Mouse (Mus musculus) lung, embryonic 15.5 days (tissue): ENCODE measurements around the gene Smim1. TPM values are rescaled to one million over a fixed set of nuclear protein-coding genes. Genes with fewer than 3 reads are reported as not detected.
A peak's percentile ranks its signal among the peaks of the same experiment; 100 is the strongest.

ENCODE experiments used
- ATAC-seq: fragments of 200-750 bp; cut with Nextera tagmentation; 2 replicates; pipeline ENCODE4 v1.8.0; 2017; ENCODE audit warnings: moderate number of reproducible peaks, borderline replicate concordance; ENCODE audit not compliant: low FRiP score, low TSS enrichment; ENCODE audit errors: extremely low read depth
- H3K27ac ChIP-seq: fragments of 300-500 bp; sonication (generic); 2 replicates; pipeline ENCODE4 v1.5.1; 2015; ENCODE audit warnings: moderate library complexity, mild to moderate bottlenecking, inconsistent platforms
- H3K27me3 ChIP-seq: fragments of 300-500 bp; sonication (generic); 2 replicates; pipeline ENCODE4 v1.6.1; 2015; ENCODE audit warnings: inconsistent platforms
- H3K36me3 ChIP-seq: fragments of 300-500 bp; sonication (generic); 2 replicates; pipeline ENCODE4 v1.6.1; 2015; ENCODE audit warnings: inconsistent platforms
- H3K4me1 ChIP-seq: fragments of 300-500 bp; sonication (generic); 2 replicates; pipeline ENCODE4 v1.6.1; 2015; ENCODE audit warnings: inconsistent platforms
- H3K4me2 ChIP-seq: fragments of 300-500 bp; sonication (generic); 2 replicates; pipeline ENCODE4 v1.6.1; 2015; ENCODE audit warnings: inconsistent platforms, mild to moderate bottlenecking, moderate library complexity
- H3K4me3 ChIP-seq: fragments of 300-500 bp; sonication (generic); 2 replicates; pipeline ENCODE4 v1.5.1; 2015; ENCODE audit warnings: mild to moderate bottlenecking, inconsistent platforms
- H3K9ac ChIP-seq: fragments of 300-500 bp; sonication (generic); 2 replicates; pipeline ENCODE4 v1.6.1; 2015; ENCODE audit warnings: inconsistent platforms
- H3K9me3 ChIP-seq: fragments of 300-500 bp; sonication (generic); 2 replicates; pipeline ENCODE4 v1.6.1; 2016; ENCODE audit warnings: inconsistent platforms
- WGBS: fragments of 180-500 bp; shearing (Covaris S2); methylation state at CpG from one replicate; pipeline ENCODE4 v1.1.7; 2015; 5-methylcytosine and 5-hydroxymethylcytosine counted together
- polyA plus RNA-seq: library from polyadenylated mRNA; unstranded; fragments of >200 nt; fragmentation: Nextera tagmentation; extraction: Ambion mirVana; gene quantifications from 2 replicates; pipeline ENCODE4 v1.2.1, GENCODE M21; 2015

Smim1 gene
- polyA plus RNA-seq, 1 experiment from 2014 or later: 39.3 TPM

DNA sequence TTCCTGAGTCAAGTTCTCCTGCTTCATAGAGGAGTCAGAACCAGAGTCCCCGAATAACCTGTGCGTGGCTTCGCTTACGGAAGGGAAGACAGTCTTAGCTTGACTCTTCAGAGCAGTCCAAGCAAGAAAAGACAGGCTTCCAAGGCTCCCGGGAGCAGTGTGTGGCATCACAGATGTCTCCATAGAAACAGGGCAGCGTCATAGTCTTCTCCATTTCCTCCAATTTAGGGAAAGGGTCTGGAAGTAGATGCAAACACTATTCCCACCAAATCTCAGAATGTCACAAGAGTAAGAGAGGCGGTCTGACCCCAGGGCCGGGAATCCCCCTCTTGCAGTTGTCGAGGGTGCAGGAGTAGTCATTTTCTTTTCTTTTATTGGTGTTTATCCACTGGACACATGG is 16.5 kb upstream of the Smim1 start, which contains the start of gene Ccdc27:
TSS of gene Ccdc27 (minus strand) at position 101 of the 400 bp plus-strand sequence.
- no peak for ATAC-seq
- no peaks in the 10 kb centered on the region for H3K9me3 ChIP-seq

DNA sequence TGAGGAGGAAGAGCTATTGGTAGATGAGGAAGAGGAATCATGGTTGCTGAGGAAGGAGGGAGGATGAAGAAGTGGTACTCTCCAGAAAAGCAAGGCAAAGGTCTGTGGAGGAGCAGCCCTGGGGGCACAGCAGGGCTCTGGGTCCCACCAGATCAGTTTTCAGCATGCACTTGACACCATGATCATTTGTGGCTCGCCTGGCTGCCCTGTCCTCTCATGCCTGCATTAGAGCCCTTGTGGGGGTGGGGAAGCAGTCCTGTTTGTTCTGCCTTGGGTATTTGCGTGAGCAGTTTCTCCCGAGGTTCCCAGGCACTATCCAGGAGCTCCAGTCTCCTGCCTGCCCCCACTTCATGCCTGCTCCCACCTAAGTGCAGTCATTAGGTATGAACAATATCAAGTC is 11.1 kb upstream of the Smim1 start:
- no peak overlapping the region for H3K27ac ChIP-seq
- no peak overlapping the region for H3K9ac ChIP-seq
- WGBS: 26% methylated on average over 3 of the region's 3 CpGs
- H3K9me3 ChIP-seq: no peaks in the 10 kb centered on the region
- no peaks in the 10 kb centered on the region for H3K36me3 ChIP-seq
- no peak overlapping the region for H3K4me2 ChIP-seq
- no peaks in the 10 kb centered on the region for H3K27me3 ChIP-seq
- H3K4me3 ChIP-seq: no peak overlapping the region
- H3K4me1 ChIP-seq: no peaks in the 10 kb centered on the region
- ATAC-seq: no peak

More for the DNA sequence above, 16.5 kb upstream of the Smim1 start, which contains the start of gene Ccdc27:
- H3K27me3 ChIP-seq: no peaks in the 10 kb centered on the region
- 80% methylated on average over 9 of the region's 9 CpGs for WGBS
- no peaks in the 10 kb centered on the region for H3K4me1 ChIP-seq
- no peaks in the 10 kb centered on the region for H3K36me3 ChIP-seq
- H3K4me2 ChIP-seq: no peak within 1 kb of the TSS
- no peak within 1 kb of the TSS for H3K27ac ChIP-seq
- H3K9ac ChIP-seq: no peak within 1 kb of the TSS
- no peak within 1 kb of the TSS for H3K4me3 ChIP-seq

DNA sequence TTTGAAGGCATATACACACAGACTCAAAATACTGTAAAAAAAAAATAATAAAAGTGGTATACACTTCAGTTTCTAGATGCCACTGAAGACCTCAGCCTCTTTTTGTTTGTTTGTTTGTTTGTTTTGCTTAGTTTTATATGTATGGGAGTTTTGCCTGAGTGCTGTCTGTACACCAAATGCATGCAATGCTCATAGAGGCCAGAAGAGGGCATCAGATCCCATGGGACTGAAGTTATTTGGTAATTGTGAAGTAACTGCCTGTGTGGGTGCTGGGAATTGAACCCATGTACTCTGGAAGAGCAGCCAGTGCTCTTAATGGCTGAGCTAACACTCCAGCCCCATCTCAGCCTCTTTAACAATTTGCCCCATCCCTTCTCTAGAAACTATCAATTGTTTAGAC is 2.6 kb upstream of the Smim1 start:
- Histone ChIP-seq H3K27me3 (peaks cover 18% of the 10 kb centered on the region), H3K4me1 (peaks cover 22% of the 10 kb centered on the region)
- no peak for ATAC-seq

DNA sequence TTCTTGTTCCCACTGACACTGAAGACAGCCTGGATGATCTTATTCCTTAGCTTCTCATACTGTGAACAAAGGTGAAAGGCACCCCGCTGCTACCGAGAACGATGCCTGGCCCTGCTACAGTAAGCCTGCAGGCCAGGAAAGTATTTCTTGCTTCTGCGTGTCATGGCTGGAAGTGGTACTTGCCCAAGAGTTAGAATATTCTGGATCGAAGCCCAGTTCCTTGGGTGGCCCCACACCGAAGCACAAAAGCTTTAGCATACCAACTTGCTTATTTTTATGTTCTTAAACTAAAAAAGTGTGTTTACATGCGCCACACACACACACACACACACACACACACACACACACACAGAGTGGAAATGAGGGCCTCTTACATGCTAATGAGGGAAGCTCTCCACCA is 2.0 kb upstream of the Smim1 start:
- Histone ChIP-seq H3K27me3 (peaks cover 18% of the 10 kb centered on the region), H3K27ac (no peak overlapping the region), H3K9me3 (no peaks in the 10 kb centered on the region), H3K4me2 (no peak overlapping the region), H3K4me1 (peaks cover 22% of the 10 kb centered on the region), H3K36me3 (no peaks in the 10 kb centered on the region), H3K9ac (no peak overlapping the region), H3K4me3 (no peak overlapping the region)
- ATAC-seq: no peak
- 70% methylated on average over 7 of the region's 7 CpGs for WGBS

More for the DNA sequence above, 2.6 kb upstream of the Smim1 start:
- Histone ChIP-seq H3K4me2 (no peak overlapping the region), H3K9ac (no peak overlapping the region), H3K27ac (no peak overlapping the region), H3K9me3 (no peaks in the 10 kb centered on the region), H3K36me3 (no peaks in the 10 kb centered on the region), H3K4me3 (no peak overlapping the region)

DNA sequence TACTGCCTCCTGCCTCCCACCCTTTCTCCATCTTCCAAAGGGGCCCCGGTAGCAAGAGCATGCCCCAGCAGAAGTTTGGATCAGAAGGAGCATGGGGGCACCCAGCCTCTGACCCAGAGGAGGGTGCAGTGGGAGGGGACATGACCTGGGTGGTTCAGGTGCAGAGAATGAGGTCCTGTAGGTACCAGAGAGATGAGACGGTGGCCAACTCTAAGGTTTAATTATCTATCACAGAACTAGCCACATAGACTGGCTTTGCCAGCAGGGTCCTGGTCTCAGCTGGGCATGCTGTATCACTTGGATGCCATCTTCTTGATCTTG is 371 bp upstream of the Smim1 start:
- 23% methylated on average over 2 of the region's 2 CpGs for WGBS

GRCm38 (mm10) chr4:154024729-154025521 is 1.1 kb downstream of the Smim1 start:
- no peaks in the 10 kb centered on the region for H3K9me3 ChIP-seq
- H3K9ac ChIP-seq: peak overlapping the region; percentile 40
- peak overlapping the region; percentile 34 for H3K27ac ChIP-seq
- H3K4me3 ChIP-seq: peak overlapping the region; percentile 47
- peak overlapping the region; percentile 71 for H3K4me2 ChIP-seq
- H3K36me3 ChIP-seq: peaks cover 23% of the 10 kb centered on the region
- ATAC-seq: no peak
- peaks cover 18% of the 10 kb centered on the region for H3K27me3 ChIP-seq
- H3K4me1 ChIP-seq: peaks cover 22% of the 10 kb centered on the region
- 21% methylated on average over 17 of the region's 17 CpGs for WGBS

More for the DNA sequence above, 371 bp upstream of the Smim1 start:
- Histone ChIP-seq H3K4me2 (peak overlapping the region; percentile 71), H3K9me3 (no peaks in the 10 kb centered on the region), H3K36me3 (peaks cover 9% of the 10 kb centered on the region; the same call in 1 of the 2 replicates), H3K9ac (no peak overlapping the region), H3K4me3 (peak overlapping the region; percentile 47), H3K27me3 (peaks cover 18% of the 10 kb centered on the region), H3K27ac (no peak overlapping the region), H3K4me1 (peaks cover 22% of the 10 kb centered on the region)
- ATAC-seq: no peak

DNA sequence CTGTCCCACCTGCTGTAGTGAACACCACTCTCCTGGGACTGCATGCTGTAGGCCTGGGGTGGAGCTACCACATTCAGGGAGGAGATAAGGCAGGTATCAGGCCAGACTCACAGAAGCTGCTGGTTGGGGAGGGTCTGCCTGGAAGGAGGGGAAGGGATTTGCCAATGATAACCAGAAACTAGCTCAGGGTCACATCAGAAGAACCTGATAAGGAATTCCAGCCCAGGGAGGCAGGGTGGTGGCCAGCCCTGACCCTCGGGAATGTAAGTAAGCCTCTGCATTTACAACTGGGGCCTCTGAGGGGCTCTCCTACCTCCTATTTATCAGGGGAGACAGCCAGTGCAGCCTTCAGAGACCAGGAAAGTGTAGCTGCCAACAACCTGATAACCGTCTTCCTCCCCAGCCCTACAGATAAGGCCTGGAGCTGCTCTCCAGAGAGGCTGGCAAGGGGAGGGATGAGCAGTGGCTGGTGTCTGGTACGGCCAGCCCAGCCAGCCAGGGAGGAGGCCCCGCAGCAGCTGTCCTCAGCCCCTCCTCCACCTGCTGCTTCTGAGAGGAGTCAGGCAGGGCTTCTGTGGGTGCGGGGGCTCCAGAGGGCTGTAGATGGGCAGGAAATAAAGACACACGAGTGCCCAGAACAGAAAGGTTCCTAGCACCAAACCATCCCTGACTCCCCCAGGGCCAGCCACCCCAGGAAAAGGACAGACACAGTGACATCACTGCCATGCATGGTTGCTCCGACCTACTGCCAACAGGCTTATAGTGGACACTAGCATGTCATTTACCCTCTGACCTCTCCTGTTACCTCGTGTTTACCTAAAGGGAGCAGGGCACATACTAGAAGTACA is 2.1 kb downstream of the Smim1 start:
- Histone ChIP-seq H3K36me3 (peaks cover 33% of the 10 kb centered on the region), H3K9me3 (no peaks in the 10 kb centered on the region), H3K4me1 (peaks cover 22% of the 10 kb centered on the region), H3K4me2 (peak overlapping the region; percentile 71), H3K9ac (no peak overlapping the region), H3K27me3 (peaks cover 18% of the 10 kb centered on the region), H3K27ac (no peak overlapping the region), H3K4me3 (0 out of 2 replicates have a peak overlapping the region, but pooled peaks have one; percentile 47)
- WGBS: 9% methylated on average over 8 of the region's 8 CpGs
- peak; percentile 29; the same call in 1 of the 2 replicates for ATAC-seq

DNA sequence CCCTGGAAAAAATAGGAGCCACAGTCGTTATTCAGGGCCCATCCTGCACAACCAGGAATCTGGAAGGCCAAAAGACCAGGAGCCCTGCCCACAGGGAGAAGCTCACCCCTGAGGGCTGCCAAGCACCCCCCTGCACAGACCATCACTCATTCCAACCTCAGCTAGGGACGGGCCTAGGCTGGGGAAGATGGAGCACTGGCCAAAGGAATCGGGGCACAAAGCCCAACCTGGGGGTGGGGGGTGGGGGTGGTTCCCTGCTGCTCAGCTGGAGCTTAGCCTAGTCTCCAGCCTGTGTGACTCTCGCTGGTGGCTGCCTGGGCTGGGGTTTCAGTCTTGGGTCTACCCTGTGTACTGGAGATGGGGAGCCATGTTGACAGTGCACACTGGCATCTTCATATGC is 3.2 kb downstream of the Smim1 start:
- peaks cover 22% of the 10 kb centered on the region for H3K4me1 ChIP-seq
- no peak for ATAC-seq
- H3K9ac ChIP-seq: no peak overlapping the region
- peaks cover 18% of the 10 kb centered on the region for H3K27me3 ChIP-seq
- no peak overlapping the region for H3K4me3 ChIP-seq
- 30% methylated on average over 4 of the region's 4 CpGs for WGBS
- no peaks in the 10 kb centered on the region for H3K9me3 ChIP-seq
- peaks cover 44% of the 10 kb centered on the region for H3K36me3 ChIP-seq
- H3K4me2 ChIP-seq: no peak overlapping the region
- no peak overlapping the region for H3K27ac ChIP-seq

- peaks cover 14% of the 10 kb centered on the region for H3K27me3 ChIP-seq
- no peaks in the 10 kb centered on the region for H3K9me3 ChIP-seq
- H3K27ac ChIP-seq: no peak overlapping the region
- H3K36me3 ChIP-seq: peaks cover 47% of the 10 kb centered on the region
- no peak overlapping the region for H3K9ac ChIP-seq
- no peak for ATAC-seq
- H3K4me2 ChIP-seq: no peak overlapping the region
- peaks cover 22% of the 10 kb centered on the region for H3K4me1 ChIP-seq
- WGBS: 73% methylated on average over 4 of the region's 4 CpGs
- H3K4me3 ChIP-seq: no peak overlapping the region
Observed at GRCm38 (mm10) chr4:154022407-154022806, 3.6 kb downstream of the Smim1 start.

DNA sequence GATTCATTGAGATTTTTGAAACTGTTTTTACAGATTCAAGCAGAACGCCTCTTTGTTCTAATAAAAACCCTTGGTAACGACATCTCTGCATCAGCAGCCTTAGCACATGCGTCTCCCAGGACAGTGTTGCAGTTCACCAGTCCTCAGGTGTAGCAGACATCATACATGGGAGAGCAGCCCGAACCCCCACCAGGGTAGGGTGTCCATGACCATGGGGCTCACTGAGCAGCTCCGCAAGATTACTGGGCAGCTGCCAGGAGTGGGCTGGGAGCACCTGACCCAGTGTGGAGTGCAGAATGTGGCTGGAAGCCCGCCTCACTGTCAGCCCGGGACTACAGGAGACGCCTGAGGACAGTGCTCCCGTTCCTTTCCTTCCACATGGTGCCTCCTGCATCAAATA is 4.6 kb downstream of the Smim1 start:
- no peaks in the 10 kb centered on the region for H3K9me3 ChIP-seq
- peaks cover 57% of the 10 kb centered on the region for H3K36me3 ChIP-seq
- no peak overlapping the region for H3K27ac ChIP-seq
- WGBS: 88% methylated on average over 9 of the region's 9 CpGs
- no peak overlapping the region for H3K9ac ChIP-seq
- H3K27me3 ChIP-seq: peaks cover 6% of the 10 kb centered on the region; the same call in 1 of the 2 replicates
- no peak overlapping the region for H3K4me2 ChIP-seq
- no peak overlapping the region for H3K4me3 ChIP-seq
- no peak for ATAC-seq
- peaks cover 19% of the 10 kb centered on the region for H3K4me1 ChIP-seq

GRCm38 (mm10) chr4:154019571-154019970 is 6.5 kb downstream of the Smim1 start:
- Histone ChIP-seq H3K36me3 (peaks cover 75% of the 10 kb centered on the region), H3K27me3 (no peaks in the 10 kb centered on the region), H3K4me3 (no peak overlapping the region), H3K9me3 (no peaks in the 10 kb centered on the region), H3K27ac (no peak overlapping the region), H3K9ac (no peak overlapping the region), H3K4me2 (no peak overlapping the region), H3K4me1 (peaks cover 5% of the 10 kb centered on the region)
- 63% methylated on average over 7 of the region's 7 CpGs for WGBS
- ATAC-seq: no peak

GRCm38 (mm10) chr4:154015476-154015875 is 10.6 kb downstream of the Smim1 start:
- WGBS: 89% methylated on average over 11 of the region's 11 CpGs
- Histone ChIP-seq H3K36me3 (peaks cover 58% of the 10 kb centered on the region), H3K27ac (no peak overlapping the region), H3K4me2 (no peak overlapping the region), H3K4me1 (peaks cover 20% of the 10 kb centered on the region), H3K9ac (no peak overlapping the region), H3K27me3 (no peaks in the 10 kb centered on the region), H3K4me3 (no peak overlapping the region), H3K9me3 (no peaks in the 10 kb centered on the region)
- no peak for ATAC-seq
